Mouse (Mus musculus) midbrain, postnatal 0 days (tissue): ENCODE data around the gene Afg1l. TPM values are rescaled to one million over a fixed set of nuclear protein-coding genes. Genes with fewer than 3 reads are reported as not detected.

Experiments used
- ATAC-seq: fragments of 200-750 bp; cut with Nextera tagmentation; 2 replicates; pipeline ENCODE4 v1.8.0; 2017; ENCODE audit warnings: moderate number of reproducible peaks, mild to moderate bottlenecking, moderate TSS enrichment, moderate library complexity; ENCODE audit not compliant: low FRiP score
- DNase-seq: peaks from one replicate; pipeline ENCODE4 v3.0.0-alpha.2; 2015; ENCODE audit warnings: low spot score
- H3K27ac ChIP-seq: fragments of 300-500 bp; sonication (generic); 2 replicates; pipeline ENCODE4 v1.5.1; 2014; ENCODE audit warnings: low read depth, mild to moderate bottlenecking, low read length, mixed read lengths
- H3K27me3 ChIP-seq: fragments of 300-500 bp; sonication (generic); 2 replicates; pipeline ENCODE4 v1.6.1; 2014; ENCODE audit warnings: low read length, control low read depth, mixed read lengths; ENCODE audit not compliant: insufficient read depth
- H3K36me3 ChIP-seq: fragments of 300-500 bp; sonication (generic); 2 replicates; pipeline ENCODE4 v1.6.1; 2014; ENCODE audit warnings: low read length, control low read depth, mixed read lengths; ENCODE audit not compliant: insufficient read depth
- H3K4me1 ChIP-seq: fragments of 300-500 bp; sonication (generic); 2 replicates; pipeline ENCODE4 v1.6.1; 2014; ENCODE audit warnings: mild to moderate bottlenecking, control low read depth, antibody characterized with exemption, low read length, mixed read lengths; ENCODE audit not compliant: insufficient read depth
- H3K4me2 ChIP-seq: fragments of 300-500 bp; sonication (generic); 2 replicates; pipeline ENCODE4 v1.6.1; 2014; ENCODE audit warnings: low read depth, mild to moderate bottlenecking, low read length, mixed read lengths; ENCODE audit not compliant: poor library complexity, severe bottlenecking
- H3K4me3 ChIP-seq: fragments of 300-500 bp; sonication (generic); 2 replicates; pipeline ENCODE4 v1.5.1; 2014; ENCODE audit warnings: low read depth, mild to moderate bottlenecking, low read length, moderate library complexity
- H3K9ac ChIP-seq: fragments of 300-500 bp; sonication (generic); replicated peaks from 2 replicates; pipeline ENCODE4 v1.6.1; 2014; ENCODE audit warnings: mild to moderate bottlenecking, low read length, moderate library complexity, mixed read lengths; ENCODE audit not compliant: poor library complexity, severe bottlenecking
- H3K9me3 ChIP-seq: fragments of 300-500 bp; sonication (generic); 2 replicates; pipeline ENCODE4 v1.6.1; 2016; ENCODE audit warnings: low read length, control low read depth
- CTCF ChIP-seq: IDR thresholded peaks from 2 replicates; pipeline ENCODE4 v1.5.1; 2016; ENCODE audit warnings: antibody characterized with exemption, mild to moderate bottlenecking
- WGBS: fragments of 180-500 bp; shearing (Covaris S2); extraction: QIAGEN DNeasy Blood & Tissue Kit; methylation state at CpG from one replicate; pipeline ENCODE4 v1.1.7; 2014; 5-methylcytosine and 5-hydroxymethylcytosine counted together
- polyA plus RNA-seq: library from polyadenylated mRNA; unstranded; fragments of >200 nt; fragmentation: Nextera tagmentation; extraction: Ambion mirVana; gene quantifications from 2 replicates; pipeline ENCODE4 v1.2.1, GENCODE M21; 2015
- total RNA-seq: library from RNA; depleted of rRNA; stranded (reverse); fragments of >200 nt; gene quantifications from 2 replicates; pipeline ENCODE4 v1.2.3, GENCODE M21; 2014

Gene Afg1l
- total and polyA plus RNA-seq, 2 experiments from 2014 or later: 5.8 to 8.5 TPM

DNA sequence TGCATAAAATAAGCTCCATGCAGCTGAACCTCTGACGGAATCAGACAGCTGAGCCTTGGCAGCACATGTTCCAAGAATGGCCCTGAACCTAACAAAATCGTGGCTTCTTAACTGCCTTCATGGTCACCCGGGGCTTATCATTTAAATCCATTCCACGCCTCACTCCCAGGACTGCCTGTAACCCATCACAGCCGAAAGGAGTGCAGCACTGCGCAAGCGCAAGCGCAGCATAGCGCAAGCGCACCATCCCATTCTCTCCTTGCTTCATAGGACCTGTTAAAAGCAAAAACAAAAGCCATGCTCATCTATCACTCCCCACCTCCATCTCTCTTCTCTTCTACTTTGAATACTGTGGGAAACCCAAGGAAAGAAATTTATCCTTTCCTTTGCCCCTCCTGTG is 114.1 kb downstream of the Afg1l start:
- ATAC-seq: no peak
- no peaks in the 10 kb centered on the region for H3K36me3 ChIP-seq
- H3K4me3 ChIP-seq: no peak overlapping the region
- H3K9me3 ChIP-seq: no peaks in the 10 kb centered on the region
- no peaks in the 10 kb centered on the region for H3K27me3 ChIP-seq
- WGBS: 68% methylated on average over 10 of the region's 10 CpGs
- H3K4me2 ChIP-seq: no peak overlapping the region
- no peak for TF ChIP-seq CTCF
- H3K9ac ChIP-seq: no peak overlapping the region
- DNase-seq: peak; percentile 30
- no peaks in the 10 kb centered on the region for H3K4me1 ChIP-seq
- no peak overlapping the region for H3K27ac ChIP-seq

DNA sequence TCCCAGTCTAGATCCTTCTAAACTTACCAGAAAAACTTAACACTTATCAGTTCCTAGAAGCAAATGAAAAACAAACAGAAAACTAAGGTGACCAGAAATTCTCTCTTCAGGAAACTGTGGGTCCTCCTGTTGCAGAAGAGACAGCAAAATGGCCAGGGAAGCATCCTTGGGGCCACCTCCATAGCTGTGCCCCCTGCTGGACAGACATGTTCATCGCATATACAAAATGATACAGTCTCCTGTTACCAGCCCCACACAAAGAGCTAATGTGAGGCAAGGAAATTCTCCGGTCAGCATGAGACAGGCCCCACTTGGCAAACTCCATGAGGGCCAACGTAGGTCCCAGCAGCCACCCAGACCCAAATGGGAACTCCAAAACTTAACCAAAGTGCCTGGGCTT is 122.4 kb downstream of the Afg1l start:
- H3K9ac ChIP-seq: no peak overlapping the region
- DNase-seq (no peak), ATAC-seq (no peak)
- H3K9me3 ChIP-seq: no peaks in the 10 kb centered on the region
- no peak overlapping the region for H3K4me2 ChIP-seq
- H3K36me3 ChIP-seq: no peaks in the 10 kb centered on the region
- no peaks in the 10 kb centered on the region for H3K27me3 ChIP-seq
- no peak overlapping the region for H3K4me3 ChIP-seq
- peak; percentile 50 for TF ChIP-seq CTCF
- no peak overlapping the region for H3K27ac ChIP-seq
- WGBS: 60% methylated on average over 3 of the region's 3 CpGs
- no peaks in the 10 kb centered on the region for H3K4me1 ChIP-seq

DNA sequence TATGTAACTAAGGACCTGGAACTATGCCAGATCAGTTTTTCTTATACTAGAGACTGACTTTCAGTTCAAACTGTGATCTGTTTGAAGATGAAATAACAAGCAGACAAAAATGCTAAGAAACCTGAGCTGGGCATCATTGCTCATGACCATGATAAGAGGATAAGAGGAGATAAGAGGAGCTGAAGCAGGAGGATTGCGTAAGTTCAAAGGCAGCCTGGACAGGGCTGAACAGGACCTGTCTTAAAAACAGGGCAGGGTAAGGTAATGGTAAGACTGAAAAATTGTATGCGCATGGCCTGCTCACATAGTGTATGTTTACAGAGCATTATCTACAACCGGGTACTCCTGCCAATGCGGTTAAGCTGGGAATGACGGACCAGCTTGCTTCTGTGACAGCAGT is 130.4 kb downstream of the Afg1l start:
- no peak for DNase-seq
- no peaks in the 10 kb centered on the region for H3K4me1 ChIP-seq
- H3K9me3 ChIP-seq: no peaks in the 10 kb centered on the region
- H3K4me2 ChIP-seq: no peak overlapping the region
- no peaks in the 10 kb centered on the region for H3K36me3 ChIP-seq
- no peak overlapping the region for H3K27ac ChIP-seq
- 0 out of 2 replicates have a peak, but pooled peaks cover 2% of the 10 kb centered on the region for H3K27me3 ChIP-seq
- no peak overlapping the region for H3K9ac ChIP-seq
- no peak for ATAC-seq
- no peak overlapping the region for H3K4me3 ChIP-seq
- no peak for TF ChIP-seq CTCF
- 74% methylated on average over 5 of the region's 5 CpGs for WGBS

DNA sequence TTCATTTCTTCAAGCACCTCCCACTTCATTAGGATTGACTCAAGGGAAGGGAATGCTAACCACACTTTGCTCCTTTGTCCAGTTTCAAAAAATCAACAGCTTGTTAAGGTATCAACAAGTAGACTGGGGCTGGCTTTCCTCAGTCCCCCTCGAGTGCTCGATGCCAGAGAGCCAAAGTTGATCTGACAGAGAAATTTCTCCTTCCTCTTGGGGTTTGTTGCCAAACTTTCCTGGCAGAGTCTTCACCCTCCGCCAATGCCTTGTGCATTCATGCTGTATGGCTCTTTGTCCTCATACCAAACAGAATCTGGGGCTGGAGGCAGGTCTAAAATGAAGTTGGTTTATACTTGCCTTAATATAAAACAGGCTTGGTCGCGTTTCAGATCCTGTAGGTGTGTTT is 131.2 kb downstream of the Afg1l start:
- no peak for TF ChIP-seq CTCF
- Histone ChIP-seq H3K4me3 (no peak overlapping the region), H3K27me3 (0 out of 2 replicates have a peak, but pooled peaks cover 2% of the 10 kb centered on the region), H3K9me3 (no peaks in the 10 kb centered on the region), H3K27ac (no peak overlapping the region), H3K9ac (no peak overlapping the region), H3K4me1 (no peaks in the 10 kb centered on the region), H3K36me3 (no peaks in the 10 kb centered on the region), H3K4me2 (no peak overlapping the region)
- peak; percentile 62 for DNase-seq
- WGBS: 64% methylated on average over 5 of the region's 5 CpGs
- no peak for ATAC-seq

DNA sequence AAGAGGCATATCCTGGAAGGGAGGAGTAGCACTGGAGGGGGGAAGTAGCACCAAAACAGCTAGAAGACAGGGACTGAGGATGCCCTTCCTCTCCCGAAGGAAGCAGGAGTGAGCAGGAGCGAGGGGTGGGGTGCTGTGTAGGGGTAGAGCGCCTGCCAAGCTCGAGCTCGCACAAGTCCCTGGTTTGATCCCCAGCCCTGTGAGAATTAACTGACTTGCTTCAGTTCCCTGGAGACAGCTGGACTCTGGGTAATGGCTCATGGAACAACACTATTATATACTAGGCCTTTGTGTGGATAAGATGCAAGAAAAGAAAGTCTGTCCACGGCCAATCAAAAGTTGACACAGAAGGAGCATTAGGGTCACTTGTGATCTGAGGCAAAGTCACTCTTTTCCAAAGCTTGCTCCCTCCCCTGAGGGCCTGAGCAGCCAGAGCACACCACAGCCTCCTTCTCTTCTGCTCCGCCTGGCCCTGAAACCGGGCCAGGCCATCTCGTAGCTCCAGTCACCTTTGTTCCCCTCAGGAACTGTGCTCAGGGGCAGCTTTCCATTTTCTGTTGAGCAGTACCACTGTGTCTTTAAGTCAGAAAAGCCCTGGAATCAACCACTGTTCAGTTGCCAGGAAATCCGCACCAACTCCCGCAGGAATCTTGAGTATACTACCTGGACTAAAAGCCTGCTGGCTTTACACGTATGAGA is 132.0 kb downstream of the Afg1l start:
- Histone ChIP-seq H3K27me3 (0 out of 2 replicates have a peak, but pooled peaks cover 2% of the 10 kb centered on the region), H3K4me3 (no peak overlapping the region), H3K36me3 (no peaks in the 10 kb centered on the region), H3K4me2 (no peak overlapping the region), H3K4me1 (no peaks in the 10 kb centered on the region), H3K9ac (no peak overlapping the region), H3K27ac (peak overlapping the region; percentile 18; the same call in 1 of the 2 replicates), H3K9me3 (no peaks in the 10 kb centered on the region)
- DNase-seq (peak; percentile 34), ATAC-seq (no peak)
- WGBS: 36% methylated on average over 12 of the region's 12 CpGs
- no peak for TF ChIP-seq CTCF

DNA sequence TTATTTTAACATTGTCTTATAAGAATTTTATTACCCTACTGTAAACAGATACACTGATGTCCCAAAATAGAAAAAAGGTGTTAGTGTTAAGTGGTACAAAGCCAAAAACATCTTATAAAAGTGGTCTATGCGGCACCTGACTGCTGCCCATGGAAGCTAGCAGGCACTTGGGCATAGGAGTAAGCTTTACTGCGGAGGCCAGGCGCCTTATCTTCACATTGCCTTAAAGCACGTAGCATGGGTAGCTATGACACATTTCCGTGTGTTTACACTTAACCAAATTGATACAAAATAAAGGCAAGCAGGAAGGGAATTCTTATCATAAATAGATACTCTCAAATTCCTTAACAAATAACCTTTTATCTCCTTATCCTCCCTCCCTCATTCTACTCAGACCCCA is 135.7 kb downstream of the Afg1l start:
- no peaks in the 10 kb centered on the region for H3K36me3 ChIP-seq
- ATAC-seq: no peak
- H3K9ac ChIP-seq: no peak overlapping the region
- no peak overlapping the region for H3K4me2 ChIP-seq
- no peaks in the 10 kb centered on the region for H3K27me3 ChIP-seq
- no peak for TF ChIP-seq CTCF
- H3K9me3 ChIP-seq: no peaks in the 10 kb centered on the region
- no peak overlapping the region for H3K4me3 ChIP-seq
- H3K4me1 ChIP-seq: peaks cover 14% of the 10 kb centered on the region
- no peak for DNase-seq
- WGBS: 95% methylated on average over 5 of the region's 5 CpGs
- H3K27ac ChIP-seq: no peak overlapping the region
